Mouse (Mus musculus) liver, embryonic 11.5 days (tissue): ENCODE measurements around the gene Gm17409. TPM values are rescaled to one million over a fixed set of nuclear protein-coding genes. Genes with fewer than 3 reads are reported as not detected.

Source experiments
- ATAC-seq: fragments of 200-750 bp; cut with Nextera tagmentation; replicated peaks from 2 replicates; pipeline ENCODE4 v1.8.0; 2017; ENCODE audit warnings: moderate number of reproducible peaks, mild to moderate bottlenecking, moderate TSS enrichment, moderate library complexity; ENCODE audit not compliant: low FRiP score
- DNase-seq: peaks from one replicate; pipeline ENCODE4 v3.0.0-alpha.2; 2017; ENCODE audit warnings: low spot score
- H3K27ac ChIP-seq: fragments of 300-500 bp; sonication (generic); 2 replicates; pipeline ENCODE4 v1.5.1; 2014; ENCODE audit warnings: mild to moderate bottlenecking, low read depth, low read length, control low read depth
- H3K27me3 ChIP-seq: fragments of 300-500 bp; sonication (generic); replicated peaks from 2 replicates; pipeline ENCODE4 v1.6.1; 2014; ENCODE audit warnings: low read length, mixed read lengths; ENCODE audit not compliant: control insufficient read depth, insufficient read depth
- H3K36me3 ChIP-seq: fragments of 300-500 bp; sonication (generic); 2 replicates; pipeline ENCODE4 v1.6.1; 2014; ENCODE audit warnings: mild to moderate bottlenecking, low read length, moderate library complexity, mixed read lengths; ENCODE audit not compliant: control insufficient read depth, insufficient read depth
- H3K4me1 ChIP-seq: fragments of 300-500 bp; sonication (generic); replicated peaks from 2 replicates; pipeline ENCODE4 v1.6.1; 2014; ENCODE audit warnings: low read length, mixed read lengths; ENCODE audit not compliant: control insufficient read depth, insufficient read depth
- H3K4me2 ChIP-seq: fragments of 300-500 bp; sonication (generic); 2 replicates; pipeline ENCODE4 v1.6.1; 2014; ENCODE audit warnings: mild to moderate bottlenecking, control low read depth, moderate library complexity
- H3K4me3 ChIP-seq: fragments of 300-500 bp; sonication (generic); 2 replicates; pipeline ENCODE4 v1.5.1; 2014; ENCODE audit warnings: low read depth, low read length, control low read depth
- H3K9ac ChIP-seq: fragments of 300-500 bp; sonication (generic); 2 replicates; pipeline ENCODE4 v1.6.1; 2014; ENCODE audit warnings: low read depth, low read length, control low read depth
- H3K9me3 ChIP-seq: fragments of 300-500 bp; sonication (generic); 2 replicates; pipeline ENCODE4 v1.6.1; 2016; ENCODE audit warnings: low read length, inconsistent platforms, mixed read lengths; ENCODE audit not compliant: control insufficient read depth
- WGBS: fragments of 180-500 bp; shearing (Covaris S2); extraction: QIAGEN DNeasy Blood & Tissue Kit; methylation state at CpG from one replicate; pipeline ENCODE4 v1.1.7; 2014; 5-methylcytosine and 5-hydroxymethylcytosine counted together
- polyA plus RNA-seq: library from polyadenylated mRNA; unstranded; fragments of >200 nt; fragmentation: Nextera tagmentation; extraction: Ambion mirVana; gene quantifications from 2 replicates; pipeline ENCODE4 v1.2.1, GENCODE M21; 2014

Gene Gm17409
- polyA plus RNA-seq, 1 experiment from 2014 or later: not detected

GRCm38 (mm10) chr2:58487279-58487560 lies 17.3 kb downstream of the Gm17409 start:
- no peak overlapping the region for H3K9ac ChIP-seq
- no peaks in the 10 kb centered on the region for H3K36me3 ChIP-seq
- H3K27ac ChIP-seq: no peak overlapping the region
- H3K4me2 ChIP-seq: no peak overlapping the region
- DNase-seq (no peak), ATAC-seq (no peak)
- H3K4me3 ChIP-seq: no peak overlapping the region
- H3K27me3 ChIP-seq: no peaks in the 10 kb centered on the region
- 84% methylated on average over 3 of the region's 3 CpGs for WGBS
- H3K4me1 ChIP-seq: no peaks in the 10 kb centered on the region; the same call in 1 of the 2 replicates
- H3K9me3 ChIP-seq: no peaks in the 10 kb centered on the region

GRCm38 (mm10) chr2:58488404-58488803 lies 18.5 kb downstream of the Gm17409 start:
- Histone ChIP-seq H3K27ac (no peak overlapping the region), H3K9me3 (no peaks in the 10 kb centered on the region), H3K9ac (no peak overlapping the region), H3K4me2 (no peak overlapping the region), H3K27me3 (no peaks in the 10 kb centered on the region), H3K36me3 (no peaks in the 10 kb centered on the region), H3K4me1 (no peaks in the 10 kb centered on the region; the same call in 1 of the 2 replicates), H3K4me3 (no peak overlapping the region)
- no peak for DNase-seq
- ATAC-seq: no peak
- 66% methylated on average over 8 of the region's 8 CpGs for WGBS

- no peaks in the 10 kb centered on the region for H3K27me3 ChIP-seq
- DNase-seq: no peak
- ATAC-seq: no peak
- H3K9me3 ChIP-seq: no peaks in the 10 kb centered on the region
- 84% methylated on average over 9 of the region's 9 CpGs for WGBS
- no peak overlapping the region for H3K9ac ChIP-seq
- H3K4me2 ChIP-seq: no peak overlapping the region
- H3K4me1 ChIP-seq: no peaks in the 10 kb centered on the region; the same call in 1 of the 2 replicates
- no peaks in the 10 kb centered on the region for H3K36me3 ChIP-seq
- H3K27ac ChIP-seq: no peak overlapping the region
- no peak overlapping the region for H3K4me3 ChIP-seq
Observed at GRCm38 (mm10) chr2:58489275-58489674, 19.4 kb downstream of the Gm17409 start.

- Histone ChIP-seq H3K4me1 (no peaks in the 10 kb centered on the region), H3K27me3 (no peaks in the 10 kb centered on the region), H3K9ac (no peak overlapping the region), H3K36me3 (no peaks in the 10 kb centered on the region), H3K27ac (no peak overlapping the region), H3K4me3 (no peak overlapping the region), H3K4me2 (no peak overlapping the region), H3K9me3 (no peaks in the 10 kb centered on the region)
- 88% methylated on average over 18 of the region's 18 CpGs for WGBS
- DNase-seq (no peak), ATAC-seq (no peak)
Observed at GRCm38 (mm10) chr2:58493685-58494635, 24.0 kb downstream of the Gm17409 start.

GRCm38 (mm10) chr2:58495271-58495670 lies 25.4 kb downstream of the Gm17409 start:
- no peak overlapping the region for H3K9ac ChIP-seq
- WGBS: 76% methylated on average over 3 of the region's 3 CpGs
- no peaks in the 10 kb centered on the region for H3K4me1 ChIP-seq
- DNase-seq (no peak), ATAC-seq (no peak)
- H3K27me3 ChIP-seq: no peaks in the 10 kb centered on the region
- no peak overlapping the region for H3K4me3 ChIP-seq
- H3K9me3 ChIP-seq: no peaks in the 10 kb centered on the region
- H3K36me3 ChIP-seq: no peaks in the 10 kb centered on the region; the same call in 1 of the 2 replicates
- no peak overlapping the region for H3K27ac ChIP-seq
- no peak overlapping the region for H3K4me2 ChIP-seq

- 54% methylated on average over 8 of the region's 8 CpGs for WGBS
Observed at GRCm38 (mm10) chr2:58496647-58497410, 26.9 kb downstream of the Gm17409 start.

GRCm38 (mm10) chr2:58505306-58506090 lies 35.6 kb downstream of the Gm17409 start:
- Histone ChIP-seq H3K4me2 (no peak overlapping the region), H3K9me3 (no peaks in the 10 kb centered on the region), H3K4me3 (no peak overlapping the region), H3K27ac (no peak overlapping the region), H3K36me3 (no peaks in the 10 kb centered on the region), H3K4me1 (peaks cover 8% of the 10 kb centered on the region; the same call in 1 of the 2 replicates), H3K9ac (no peak overlapping the region), H3K27me3 (no peaks in the 10 kb centered on the region)
- no peak for DNase-seq
- no peak for ATAC-seq
- 83% methylated on average over 9 of the region's 9 CpGs for WGBS

More at GRCm38 (mm10) chr2:58496647-58497410, 26.9 kb downstream of the Gm17409 start:
- Histone ChIP-seq H3K4me1 (no peaks in the 10 kb centered on the region), H3K36me3 (no peaks in the 10 kb centered on the region; the same call in 1 of the 2 replicates), H3K9me3 (no peaks in the 10 kb centered on the region), H3K4me2 (no peak overlapping the region), H3K27me3 (no peaks in the 10 kb centered on the region), H3K27ac (no peak overlapping the region), H3K9ac (no peak overlapping the region), H3K4me3 (no peak overlapping the region)
- ATAC-seq (no peak), DNase-seq (no peak)

GRCm38 (mm10) chr2:58510192-58510591 lies 40.3 kb downstream of the Gm17409 start:
- no peak overlapping the region for H3K4me2 ChIP-seq
- H3K4me3 ChIP-seq: no peak overlapping the region
- peaks cover 8% of the 10 kb centered on the region; the same call in 1 of the 2 replicates for H3K4me1 ChIP-seq
- ATAC-seq: no peak
- no peaks in the 10 kb centered on the region for H3K36me3 ChIP-seq
- WGBS: 67% methylated on average over 8 of the region's 8 CpGs
- H3K27me3 ChIP-seq: no peaks in the 10 kb centered on the region
- H3K9me3 ChIP-seq: no peaks in the 10 kb centered on the region
- no peak overlapping the region for H3K9ac ChIP-seq
- no peak for DNase-seq
- no peak overlapping the region for H3K27ac ChIP-seq
